Mouse (Mus musculus): ENCODE results near the gene Col23a1. TPM values are rescaled to one million over a fixed set of nuclear protein-coding genes. Genes with fewer than 3 reads are reported as not detected.
A peak's percentile ranks its signal among the peaks of the same experiment; 100 is the strongest.

The Col23a1 gene
- 0.06 and 0.15 TPM in 2 replicates for polyA plus RNA-seq (2015; fragmentation: Nextera tagmentation; extraction: Ambion mirVana)

DNA sequence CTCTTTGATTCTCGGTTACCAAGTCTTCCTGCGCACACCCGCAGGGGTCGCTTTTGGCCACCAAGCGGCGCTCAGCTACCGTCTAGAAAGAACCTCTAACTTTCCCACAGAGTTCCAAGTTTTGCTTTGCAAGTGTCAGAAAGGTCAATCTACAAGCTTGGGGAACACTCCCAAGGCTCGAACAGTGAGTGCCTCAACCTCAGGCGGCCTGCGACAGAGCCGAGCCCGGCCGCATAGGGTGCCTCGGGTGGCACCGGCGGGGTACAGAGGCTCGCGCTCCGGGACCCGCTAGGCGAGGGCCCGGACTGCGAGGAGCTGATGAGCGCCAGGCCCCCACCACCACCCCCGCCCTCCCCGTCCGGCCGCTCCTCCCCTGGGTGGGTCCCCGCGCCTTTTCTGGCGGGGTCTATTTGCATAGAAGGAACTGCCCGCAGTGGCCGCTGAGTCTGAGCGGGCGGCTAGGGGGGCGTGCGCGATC lies at the start of gene Col23a1:
Gene Col23a1, plus strand, starts transcription at position 357 of the 478 bp plus-strand sequence.
- Histone ChIP-seq H3K27ac (ENCODE audit: low read length) (no peak within 1 kb of the TSS), H3K36me3 (ENCODE audit: control insufficient read depth, insufficient read depth) (no peaks in the 10 kb centered on the region), H3K4me3 (ENCODE audit: low read depth, low read length) (peak within 1 kb of the TSS; percentile 62), H3K9ac (ENCODE audit: low read depth, low read length) (peak within 1 kb of the TSS; percentile 46; the same call in 1 of the 2 replicates), H3K4me1 (ENCODE audit: control insufficient read depth, low read depth, low read length) (peaks cover 2% of the 10 kb centered on the region; the same call in 1 of the 2 replicates), H3K4me2 (ENCODE audit: low read depth, low read length) (peak within 1 kb of the TSS; percentile 72), H3K9me3 (replicated peaks; ENCODE audit: control insufficient read depth, low read length) (no peaks in the 10 kb centered on the region), H3K27me3 (ENCODE audit: control insufficient read depth, insufficient read depth, low read depth, low read length) (peaks cover 31% of the 10 kb centered on the region)
- WGBS (ENCODE audit: insufficient replicate concordance), result 1% methylated on average over 37 of the region's 38 CpGs
- peak; percentile 79 for ATAC-seq (ENCODE audit: low read depth)

DNA sequence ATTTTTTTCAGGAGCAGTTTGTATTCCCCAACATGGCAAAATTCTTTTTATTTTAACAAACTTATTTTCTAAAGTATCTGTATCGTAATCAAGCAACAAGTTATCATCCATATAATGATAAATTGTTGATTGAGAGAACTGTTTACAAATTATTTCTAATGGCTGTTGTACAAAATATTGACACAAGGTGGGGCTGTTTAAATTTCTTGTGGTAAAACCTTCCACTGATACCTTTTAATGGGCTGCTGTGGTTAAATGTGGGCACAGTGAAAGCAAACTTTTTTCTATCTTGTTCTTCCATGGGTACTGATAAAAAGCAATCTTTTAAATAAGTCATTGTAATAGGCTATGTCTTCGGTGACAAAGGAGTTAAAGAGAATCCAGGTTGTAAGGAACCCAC lies 46.8 kb upstream of the Col23a1 start:
- no peaks in the 10 kb centered on the region for H3K9me3 ChIP-seq (replicated peaks; ENCODE audit: control insufficient read depth, low read length)
- H3K27ac ChIP-seq (ENCODE audit: low read length), result no peak overlapping the region
- ATAC-seq (ENCODE audit: low read depth), result no peak
- H3K27me3 ChIP-seq (ENCODE audit: control insufficient read depth, insufficient read depth, low read depth, low read length), result no peaks in the 10 kb centered on the region
- 53% methylated on average over 2 of the region's 2 CpGs for WGBS (ENCODE audit: insufficient replicate concordance)
- H3K36me3 ChIP-seq (ENCODE audit: control insufficient read depth, insufficient read depth), result no peaks in the 10 kb centered on the region
- no peaks in the 10 kb centered on the region for H3K4me1 ChIP-seq (ENCODE audit: control insufficient read depth, low read depth, low read length)
- no peak overlapping the region for H3K4me2 ChIP-seq (ENCODE audit: low read depth, low read length)
- no peak overlapping the region for H3K9ac ChIP-seq (ENCODE audit: low read depth, low read length)
- no peak overlapping the region for H3K4me3 ChIP-seq (ENCODE audit: low read depth, low read length)

DNA sequence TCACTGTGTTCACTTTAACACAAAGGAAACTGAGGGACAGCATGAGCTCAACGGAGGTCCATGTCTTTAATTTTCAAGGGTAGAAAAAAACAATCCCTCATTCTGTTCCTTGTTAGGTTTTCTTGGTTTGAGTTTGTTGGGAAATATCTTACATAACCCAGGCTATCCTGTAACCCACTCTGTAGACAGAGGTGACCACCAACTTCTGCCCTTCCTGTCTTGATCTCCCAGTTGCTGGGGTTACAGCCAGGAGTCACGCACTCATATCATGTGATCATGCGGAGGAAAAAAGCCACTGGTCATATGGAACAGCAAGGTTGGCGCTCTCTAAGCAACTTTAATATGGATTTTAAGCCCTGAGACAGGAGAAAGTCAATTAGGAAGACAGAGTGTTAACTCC lies 32.7 kb upstream of the Col23a1 start:
- Histone ChIP-seq H3K27ac (ENCODE audit: low read length) (no peak overlapping the region), H3K4me1 (ENCODE audit: control insufficient read depth, low read depth, low read length) (peaks cover 2% of the 10 kb centered on the region), H3K9me3 (replicated peaks; ENCODE audit: control insufficient read depth, low read length) (no peaks in the 10 kb centered on the region), H3K4me3 (ENCODE audit: low read depth, low read length) (no peak overlapping the region), H3K27me3 (ENCODE audit: control insufficient read depth, insufficient read depth, low read depth, low read length) (no peaks in the 10 kb centered on the region), H3K4me2 (ENCODE audit: low read depth, low read length) (no peak overlapping the region), H3K36me3 (ENCODE audit: control insufficient read depth, insufficient read depth) (no peaks in the 10 kb centered on the region), H3K9ac (ENCODE audit: low read depth, low read length) (no peak overlapping the region)
- WGBS (ENCODE audit: insufficient replicate concordance), result 70% methylated on average over 4 of the region's 4 CpGs
- ATAC-seq (ENCODE audit: low read depth), result no peak

DNA sequence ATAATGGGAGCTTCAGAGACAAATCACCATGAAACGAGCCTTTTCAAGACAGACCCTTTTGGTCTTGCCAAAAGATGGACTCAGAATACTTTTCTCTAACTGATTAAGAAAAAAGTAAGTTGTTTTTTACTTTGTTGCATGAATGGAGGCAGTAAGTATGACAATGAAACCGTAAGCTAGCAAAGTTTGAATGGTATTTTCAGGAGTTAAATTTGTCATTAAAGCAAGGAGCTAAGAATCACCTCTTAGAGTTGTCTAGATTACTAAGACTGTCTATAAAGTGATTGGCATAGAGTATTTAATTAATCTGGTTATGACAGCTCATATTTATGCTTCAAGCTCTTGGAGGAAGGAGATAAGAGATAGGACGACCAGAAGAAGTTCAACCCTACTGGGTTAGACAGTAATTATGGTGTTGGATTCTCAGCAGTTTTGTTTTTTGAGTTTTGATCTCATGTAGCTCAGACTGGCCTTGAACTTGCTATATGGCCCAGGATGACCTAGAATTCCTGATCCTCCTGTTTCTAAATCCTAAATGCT lies 28.0 kb upstream of the Col23a1 start, which contains the start of gene Clk4:
Gene Clk4, plus strand, starts transcription at position 51 of the 540 bp plus-strand sequence.
- 59% methylated on average over 3 of the region's 3 CpGs for WGBS (ENCODE audit: insufficient replicate concordance)
- peaks cover 2% of the 10 kb centered on the region for H3K36me3 ChIP-seq (ENCODE audit: control insufficient read depth, insufficient read depth)
- no peak for ATAC-seq (ENCODE audit: low read depth)
- no peaks in the 10 kb centered on the region for H3K9me3 ChIP-seq (replicated peaks; ENCODE audit: control insufficient read depth, low read length)
- peaks cover 25% of the 10 kb centered on the region for H3K4me1 ChIP-seq (ENCODE audit: control insufficient read depth, low read depth, low read length)
- H3K4me3 ChIP-seq (ENCODE audit: low read depth, low read length), result peak within 1 kb of the TSS; percentile 76
- peak within 1 kb of the TSS; percentile 98 for H3K27ac ChIP-seq (ENCODE audit: low read length)
- H3K4me2 ChIP-seq (ENCODE audit: low read depth, low read length), result peak within 1 kb of the TSS; percentile 98
- H3K27me3 ChIP-seq (ENCODE audit: control insufficient read depth, insufficient read depth, low read depth, low read length), result no peaks in the 10 kb centered on the region
- H3K9ac ChIP-seq (ENCODE audit: low read depth, low read length), result peak within 1 kb of the TSS; percentile 99

DNA sequence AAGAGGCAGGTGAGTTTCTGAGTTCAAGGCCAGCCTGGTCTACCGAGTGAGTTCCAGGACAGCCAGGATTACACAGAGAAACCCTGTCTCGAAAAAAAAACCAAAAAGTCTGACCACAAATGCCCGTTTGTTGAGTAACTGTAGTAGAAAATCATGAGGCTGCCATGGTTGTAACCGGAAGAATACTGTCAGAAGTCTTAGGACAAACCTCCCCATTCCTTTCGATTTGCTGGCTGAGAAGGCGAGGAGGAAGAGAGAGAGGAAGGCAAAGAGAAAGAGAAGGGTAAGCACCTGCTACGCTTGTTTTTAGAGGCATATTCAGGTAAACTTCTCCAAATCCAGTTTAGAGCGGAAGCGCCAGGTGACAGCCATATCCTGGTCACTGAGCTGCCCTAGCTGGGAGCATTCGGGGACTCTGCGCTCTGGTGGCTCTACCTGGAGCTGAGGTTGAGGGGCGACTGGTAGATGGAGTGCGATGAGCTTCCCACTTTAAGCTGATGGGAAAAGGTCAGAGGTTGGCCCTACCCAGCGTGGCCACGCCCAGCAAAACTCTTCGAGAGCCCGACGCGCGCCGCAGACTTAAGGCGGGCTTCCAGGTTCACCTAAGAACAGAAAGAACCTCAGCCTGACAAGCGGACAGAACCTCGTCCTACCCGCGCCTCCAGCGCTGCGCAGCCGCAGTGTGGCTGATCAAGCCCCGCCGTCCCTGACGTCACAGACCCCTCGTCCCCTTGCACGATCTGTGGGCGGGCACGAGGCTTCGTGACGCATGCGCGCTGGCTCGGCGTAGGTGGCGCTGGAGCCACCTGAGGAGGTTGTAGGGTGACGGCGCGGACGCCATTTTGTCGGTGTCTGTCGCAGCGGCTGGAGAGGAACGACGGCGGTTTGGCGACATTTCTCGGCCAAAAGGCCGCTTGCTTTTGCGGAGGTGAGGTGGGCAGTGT lies 27.1 kb upstream of the Col23a1 start, which contains the start of gene BC049762:
Gene BC049762, minus strand, starts transcription at position 705 of the 944 bp plus-strand sequence.
- WGBS (ENCODE audit: insufficient replicate concordance), result 4% methylated on average over 57 of the region's 57 CpGs
- Histone ChIP-seq H3K4me3 (ENCODE audit: low read depth, low read length) (peak within 1 kb of the TSS; percentile 76), H3K27ac (ENCODE audit: low read length) (peak within 1 kb of the TSS; percentile 98), H3K4me2 (ENCODE audit: low read depth, low read length) (peak within 1 kb of the TSS; percentile 98), H3K27me3 (ENCODE audit: control insufficient read depth, insufficient read depth, low read depth, low read length) (no peaks in the 10 kb centered on the region), H3K4me1 (ENCODE audit: control insufficient read depth, low read depth, low read length) (peaks cover 25% of the 10 kb centered on the region), H3K36me3 (ENCODE audit: control insufficient read depth, insufficient read depth) (peaks cover 8% of the 10 kb centered on the region), H3K9ac (ENCODE audit: low read depth, low read length) (peak within 1 kb of the TSS; percentile 99), H3K9me3 (replicated peaks; ENCODE audit: control insufficient read depth, low read length) (no peaks in the 10 kb centered on the region)
- ATAC-seq (ENCODE audit: low read depth), result peak; percentile 96

DNA sequence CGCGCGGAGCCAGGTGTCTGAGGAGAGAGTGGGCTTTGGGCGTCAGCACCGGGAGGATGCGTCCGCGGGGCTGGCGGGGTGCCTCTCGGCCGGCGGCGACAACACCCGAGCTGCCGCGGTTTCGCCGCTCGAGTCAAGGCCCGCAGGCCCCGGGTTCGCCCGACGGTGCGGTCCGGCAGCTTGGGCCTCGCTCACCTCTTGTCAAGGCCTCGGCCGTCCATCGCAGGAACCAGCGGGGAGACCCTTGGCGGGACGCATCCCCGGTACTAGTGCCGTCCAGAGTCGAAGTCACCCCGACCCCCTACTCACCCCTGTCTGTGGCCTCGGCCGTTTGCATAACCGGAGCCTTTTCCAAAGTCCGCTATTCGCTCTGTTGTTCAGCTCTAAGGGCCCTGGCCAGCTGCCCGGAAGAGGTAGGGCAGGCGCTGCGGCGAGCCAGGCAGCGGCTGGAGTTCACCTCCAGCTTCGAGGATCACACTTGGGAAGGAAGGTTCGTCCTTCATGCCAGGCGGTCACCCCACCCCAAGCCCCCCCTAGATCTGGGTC lies 26.4 kb upstream of the Col23a1 start:
- peak overlapping the region; percentile 76 for H3K4me3 ChIP-seq (ENCODE audit: low read depth, low read length)
- ATAC-seq (ENCODE audit: low read depth), result peak; percentile 37
- peak overlapping the region; percentile 99 for H3K9ac ChIP-seq (ENCODE audit: low read depth, low read length)
- H3K27ac ChIP-seq (ENCODE audit: low read length), result peak overlapping the region; percentile 98
- peak overlapping the region; percentile 93 for H3K4me2 ChIP-seq (ENCODE audit: low read depth, low read length)
- peaks cover 25% of the 10 kb centered on the region for H3K4me1 ChIP-seq (ENCODE audit: control insufficient read depth, low read depth, low read length)
- peaks cover 8% of the 10 kb centered on the region for H3K36me3 ChIP-seq (ENCODE audit: control insufficient read depth, insufficient read depth)
- H3K27me3 ChIP-seq (ENCODE audit: control insufficient read depth, insufficient read depth, low read depth, low read length), result no peaks in the 10 kb centered on the region
- WGBS (ENCODE audit: insufficient replicate concordance), result 0% methylated on average over 49 of the region's 50 CpGs
- H3K9me3 ChIP-seq (replicated peaks; ENCODE audit: control insufficient read depth, low read length), result no peaks in the 10 kb centered on the region

DNA sequence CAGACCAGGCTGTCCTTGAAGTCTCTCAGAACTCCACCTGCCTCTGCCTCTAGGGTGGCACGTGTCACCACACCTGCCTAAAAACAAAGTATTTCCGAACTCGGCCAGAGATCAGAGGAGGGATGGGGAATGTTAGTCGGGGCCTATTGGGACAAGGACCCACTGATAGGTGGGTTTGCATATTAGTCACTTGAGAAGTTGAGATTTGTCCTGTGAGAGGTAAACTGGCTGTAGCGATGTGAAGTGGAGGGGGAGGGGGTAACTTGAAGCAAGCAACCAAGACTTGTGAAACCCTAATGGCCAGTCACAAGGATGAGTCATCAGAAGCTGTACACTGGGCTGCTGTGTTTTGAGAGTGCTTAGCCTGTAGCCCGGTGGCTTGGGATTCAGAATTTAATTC lies 25.4 kb upstream of the Col23a1 start:
- no peaks in the 10 kb centered on the region for H3K27me3 ChIP-seq (ENCODE audit: control insufficient read depth, insufficient read depth, low read depth, low read length)
- H3K4me1 ChIP-seq (ENCODE audit: control insufficient read depth, low read depth, low read length), result peaks cover 25% of the 10 kb centered on the region
- H3K4me2 ChIP-seq (ENCODE audit: low read depth, low read length), result peak overlapping the region; percentile 93
- 3% methylated on average over 6 of the region's 6 CpGs for WGBS (ENCODE audit: insufficient replicate concordance)
- peaks cover 12% of the 10 kb centered on the region for H3K36me3 ChIP-seq (ENCODE audit: control insufficient read depth, insufficient read depth)
- peak overlapping the region; percentile 76 for H3K4me3 ChIP-seq (ENCODE audit: low read depth, low read length)
- peak overlapping the region; percentile 99 for H3K9ac ChIP-seq (ENCODE audit: low read depth, low read length)
- peak overlapping the region; percentile 69 for H3K27ac ChIP-seq (ENCODE audit: low read length)
- no peaks in the 10 kb centered on the region for H3K9me3 ChIP-seq (replicated peaks; ENCODE audit: control insufficient read depth, low read length)
- 0 out of 2 replicates have a peak, but pooled peaks have one; percentile 13 for ATAC-seq (ENCODE audit: low read depth)

DNA sequence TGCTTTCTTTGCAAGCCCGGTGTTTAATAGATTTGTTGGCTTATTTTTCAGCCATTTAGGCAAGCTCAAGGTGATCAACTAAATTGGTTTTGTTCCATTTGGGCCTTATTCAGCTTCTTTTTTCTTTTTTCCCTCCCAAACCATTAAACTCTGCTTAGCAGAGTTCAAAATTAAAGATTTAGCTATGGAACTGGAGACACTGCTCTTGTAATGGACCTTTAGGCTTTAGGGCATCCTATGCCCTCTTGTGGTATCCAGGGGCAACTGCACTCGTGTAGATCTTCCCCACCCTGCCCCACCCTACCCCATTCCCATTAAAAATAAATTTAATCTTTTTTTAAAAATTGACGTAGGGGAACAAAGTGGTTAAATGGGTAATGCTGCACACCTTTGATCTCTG lies 24.4 kb upstream of the Col23a1 start:
- 45% methylated on average over 3 of the region's 3 CpGs for WGBS (ENCODE audit: insufficient replicate concordance)
- H3K27me3 ChIP-seq (ENCODE audit: control insufficient read depth, insufficient read depth, low read depth, low read length), result no peaks in the 10 kb centered on the region
- H3K4me3 ChIP-seq (ENCODE audit: low read depth, low read length), result peak overlapping the region; percentile 76
- peak overlapping the region; percentile 99; the same call in 1 of the 2 replicates for H3K9ac ChIP-seq (ENCODE audit: low read depth, low read length)
- peak overlapping the region; percentile 1; the same call in 1 of the 2 replicates for H3K27ac ChIP-seq (ENCODE audit: low read length)
- no peak for ATAC-seq (ENCODE audit: low read depth)
- H3K4me2 ChIP-seq (ENCODE audit: low read depth, low read length), result peak overlapping the region; percentile 93
- peaks cover 18% of the 10 kb centered on the region for H3K36me3 ChIP-seq (ENCODE audit: control insufficient read depth, insufficient read depth)
- H3K4me1 ChIP-seq (ENCODE audit: control insufficient read depth, low read depth, low read length), result peaks cover 25% of the 10 kb centered on the region
- H3K9me3 ChIP-seq (replicated peaks; ENCODE audit: control insufficient read depth, low read length), result no peaks in the 10 kb centered on the region
